In the genomic region with DNA sequence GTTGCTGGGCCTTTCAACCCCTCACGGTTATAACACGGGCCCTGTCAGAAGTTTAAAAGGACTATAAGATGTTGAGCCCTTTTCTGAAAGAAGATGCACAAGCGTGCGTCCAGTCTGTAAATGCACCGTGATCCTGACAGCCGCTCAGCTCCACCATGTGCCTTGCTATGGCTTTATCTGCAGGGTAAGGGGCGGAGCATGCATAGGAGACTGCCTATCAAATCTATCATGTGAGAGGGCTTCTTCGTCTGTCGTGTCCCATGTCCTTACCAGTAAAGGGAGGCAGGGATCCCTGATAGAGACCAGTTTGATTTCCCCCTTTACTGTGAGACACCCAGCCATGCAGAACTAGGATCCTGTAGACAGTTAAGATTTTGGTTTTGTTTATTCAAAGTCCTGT, we compare ENCODE assay signal across 14 mouse cellular contexts.
DNase-seq lines count a peak whose midpoint lies in the region; ATAC-seq and TF ChIP-seq lines count a peak whose summit lies in the region.
"Had no signal": no experiment of that assay in that cellular context is flagged by ENCODE, and none has a peak within 500 bp of the region (broad histone marks: within the 10 kb centered on the region; RNA-seq: fewer than 3 reads in every experiment).

No protein-coding gene starts in this region.

- WGBS in heart, embryonic 14.5 days, result 23% methylated on average over 9 of the region's 9 CpGs
- WGBS in heart, adult 2 months, result 82% methylated on average over 9 of the region's 9 CpGs
- WGBS in stomach, embryonic 15.5 days, result 68% methylated on average over 9 of the region's 9 CpGs
- 68% methylated on average over 9 of the region's 9 CpGs for WGBS in stomach, postnatal 0 days
- WGBS in liver, embryonic 12.5 days (ENCODE audit: insufficient replicate concordance), result 55% methylated on average over 9 of the region's 9 CpGs

- H3K27ac ChIP-seq in heart, embryonic 14.5 days (replicated peaks in 1 of 2; ENCODE audit: control insufficient read depth in 1 of 2, insufficient read depth in 1 of 2, low read depth in 2 of 2, low read length in 2 of 2), result peak overlapping the region; percentile 75 to 82
- H3K27ac ChIP-seq in heart, adult 2 months, result no peak overlapping the region
- H3K27ac ChIP-seq in stomach, embryonic 15.5 days, result no peak overlapping the region
- no peak overlapping the region for H3K27ac ChIP-seq in stomach, postnatal 0 days (replicated peaks)
- H3K27ac ChIP-seq in liver, embryonic 12.5 days, result peak overlapping the region; percentile 33; the same call in 1 of the 2 replicates
- H3K27ac ChIP-seq: intestine, embryonic 15.5 days had no signal

- TF ChIP-seq POLR2A in heart, adult 2 months (IDR thresholded peaks at IDR 0.05; ENCODE audit: insufficient read depth, low read depth, low read length), result no peak

- H3K9me3 ChIP-seq in heart, embryonic 14.5 days (ENCODE audit: control insufficient read depth, low read length), result no peaks in the 10 kb centered on the region
- H3K9me3 ChIP-seq in stomach, embryonic 15.5 days, result no peaks in the 10 kb centered on the region
- H3K9me3 ChIP-seq in stomach, postnatal 0 days (ENCODE audit: control insufficient read depth, low read length), result no peaks in the 10 kb centered on the region
- no peaks in the 10 kb centered on the region for H3K9me3 ChIP-seq in liver, embryonic 12.5 days (replicated peaks)
- H3K9me3 ChIP-seq: intestine, embryonic 15.5 days had no signal

- TF ChIP-seq CTCF in heart, adult 2 months (IDR thresholded peaks at IDR 0.05), result no peak
- TF ChIP-seq CTCF in stomach, postnatal 0 days (IDR thresholded peaks at IDR 0.05; ENCODE audit: low read depth), result no peak

- no peaks in the 10 kb centered on the region for H3K79me2 ChIP-seq in heart, adult 2 months (replicated peaks; ENCODE audit: control insufficient read depth, insufficient read depth, low read length)

- ATAC-seq in heart, embryonic 14.5 days (ENCODE audit: insufficient number of reproducible peaks, insufficient read depth, low FRiP score, low read depth), result no peak
- peak; percentile 67; the same call in 1 of the 2 replicates for ATAC-seq in stomach, embryonic 15.5 days (ENCODE audit: insufficient read depth, low FRiP score, low read depth)
- ATAC-seq in stomach, postnatal 0 days (ENCODE audit: low FRiP score, low TSS enrichment), result no peak
- peak; percentile 86 for ATAC-seq in liver, embryonic 12.5 days
- ATAC-seq: forebrain, postnatal 0 days; intestine, embryonic 15.5 days; midbrain, embryonic 16.5 days had no signal

- no peak for DNase-seq in heart, adult 2 months
- no peak for DNase-seq in stomach, postnatal 0 days (ENCODE audit: low spot score)
- no peak for DNase-seq in left cerebral cortex, adult 11 months (ENCODE audit: low spot score)
- DNase-seq in urinary bladder, adult 18-20 months (ENCODE audit: low spot score in 2 of 2), result no peak
- DNase-seq: cerebellum, adult 9-11 months; forebrain, postnatal 0 days; gastrocnemius, postnatal 36 days; kidney, postnatal 4 days; thymus, postnatal 25 days had no signal

- H3K4me3 ChIP-seq in heart, embryonic 14.5 days (ENCODE audit: control insufficient read depth in 1 of 2, insufficient read depth in 1 of 2, low read depth in 1 of 2, low read length in 2 of 2), result no peak overlapping the region
- no peak overlapping the region for H3K4me3 ChIP-seq in heart, adult 2 months
- no peak overlapping the region for H3K4me3 ChIP-seq in stomach, embryonic 15.5 days (replicated peaks)
- H3K4me3 ChIP-seq in stomach, postnatal 0 days (ENCODE audit: low read depth, low read length), result no peak overlapping the region
- H3K4me3 ChIP-seq in liver, embryonic 12.5 days, result no peak overlapping the region
- H3K4me3 ChIP-seq: intestine, embryonic 15.5 days had no signal

- H3K36me3 ChIP-seq in heart, embryonic 14.5 days (ENCODE audit: control insufficient read depth, insufficient read depth, low read length), result no peaks in the 10 kb centered on the region
- no peaks in the 10 kb centered on the region for H3K36me3 ChIP-seq in heart, adult 2 months (ENCODE audit: control insufficient read depth, insufficient read depth, low read length)
- H3K36me3 ChIP-seq in stomach, embryonic 15.5 days, result no peaks in the 10 kb centered on the region
- H3K36me3 ChIP-seq in stomach, postnatal 0 days (ENCODE audit: control insufficient read depth, insufficient read depth, low read length), result no peaks in the 10 kb centered on the region
- H3K36me3 ChIP-seq in liver, embryonic 12.5 days, result no peaks in the 10 kb centered on the region
- H3K36me3 ChIP-seq: intestine, embryonic 15.5 days had no signal

- H3K9ac ChIP-seq in heart, embryonic 14.5 days (ENCODE audit: low read length), result no peak overlapping the region
- H3K9ac ChIP-seq in heart, adult 2 months (ENCODE audit: low read depth, low read length), result no peak overlapping the region
- H3K9ac ChIP-seq in stomach, embryonic 15.5 days, result no peak overlapping the region
- H3K9ac ChIP-seq in stomach, postnatal 0 days (ENCODE audit: low read length), result no peak overlapping the region
- H3K9ac ChIP-seq in liver, embryonic 12.5 days, result no peak overlapping the region
- H3K9ac ChIP-seq: forebrain, postnatal 0 days; intestine, embryonic 15.5 days had no signal

- H3K27me3 ChIP-seq in heart, embryonic 14.5 days (ENCODE audit: control insufficient read depth, insufficient read depth, low read length), result no peaks in the 10 kb centered on the region
- no peaks in the 10 kb centered on the region for H3K27me3 ChIP-seq in heart, adult 2 months (ENCODE audit: control insufficient read depth, insufficient read depth, low read length)
- no peaks in the 10 kb centered on the region for H3K27me3 ChIP-seq in stomach, embryonic 15.5 days (replicated peaks)
- no peaks in the 10 kb centered on the region for H3K27me3 ChIP-seq in stomach, postnatal 0 days (ENCODE audit: control insufficient read depth, insufficient read depth, low read length)
- H3K27me3 ChIP-seq in liver, embryonic 12.5 days (replicated peaks), result 0 out of 2 replicates have a peak, but pooled peaks cover 7% of the 10 kb centered on the region
- H3K27me3 ChIP-seq: intestine, embryonic 15.5 days had no signal

- peaks cover 31 to 48% of the 10 kb centered on the region in 2 experiments for H3K4me1 ChIP-seq in heart, embryonic 14.5 days (ENCODE audit: control insufficient read depth in 2 of 2, insufficient read depth in 2 of 2, low read length in 2 of 2)
- no peaks in the 10 kb centered on the region for H3K4me1 ChIP-seq in heart, adult 2 months (ENCODE audit: control insufficient read depth, insufficient read depth, low read length)
- H3K4me1 ChIP-seq in stomach, embryonic 15.5 days, result peaks cover 25% of the 10 kb centered on the region
- no peaks in the 10 kb centered on the region for H3K4me1 ChIP-seq in stomach, postnatal 0 days (replicated peaks; ENCODE audit: control insufficient read depth, insufficient read depth)
- H3K4me1 ChIP-seq in liver, embryonic 12.5 days, result peaks cover 47% of the 10 kb centered on the region

- intact Hi-C loops in heart, adult 2 months (cut with DNase I), result loop anchor here (10.0 kb wide), 1 partner anchor 128 kb away; no protein-coding TSS in a partner anchor

- no peak for TF ChIP-seq EP300 in heart, adult 2 months (IDR thresholded peaks at IDR 0.05; ENCODE audit: insufficient read depth, low read depth, low read length)
- TF ChIP-seq EP300 in stomach, postnatal 0 days (optimal IDR thresholded peaks at IDR 0.05), result no peak

- H3K4me2 ChIP-seq in heart, embryonic 14.5 days (ENCODE audit: low read length), result peak overlapping the region; percentile 35; the same call in 1 of the 2 replicates
- no peak overlapping the region for H3K4me2 ChIP-seq in stomach, embryonic 15.5 days
- H3K4me2 ChIP-seq in stomach, postnatal 0 days (replicated peaks; ENCODE audit: low read depth), result no peak overlapping the region
- peak overlapping the region; percentile 38 for H3K4me2 ChIP-seq in liver, embryonic 12.5 days
- H3K4me2 ChIP-seq: intestine, embryonic 15.5 days had no signal

Comparison
In these comparisons a context has a peak if more than half of its experiments do, and no peak if none do; other contexts are left out.
1. ATAC-seq: peak in stomach, embryonic 15.5 days (single experiment) and liver, embryonic 12.5 days (single experiment); none in heart, embryonic 14.5 days (single experiment) and stomach, postnatal 0 days (single experiment).
2. H3K27ac ChIP-seq: peak in heart, embryonic 14.5 days (2 of 2) and liver, embryonic 12.5 days (single experiment); none in heart, adult 2 months (single experiment), stomach, embryonic 15.5 days (single experiment) and stomach, postnatal 0 days (single experiment).
3. H3K4me2 ChIP-seq: peak in heart, embryonic 14.5 days (single experiment) and liver, embryonic 12.5 days (single experiment); none in stomach, embryonic 15.5 days (single experiment) and stomach, postnatal 0 days (single experiment).